Mouse (Mus musculus) lung, postnatal 14 days (tissue): ENCODE measurements around the gene Fam169b.
A peak's percentile ranks its signal among the peaks of the same experiment; 100 is the strongest.

Experiments used
- DNase-seq: peaks from one replicate; pipeline ENCODE4 v3.0.0; 2021

The Fam169b gene

GRCm38 (mm10) chr7:68273515-68273914 is at the start of gene Fam169b:
Gene Fam169b (plus strand): TSS chr7:68273839.
- no peak for DNase-seq

- DNase-seq, result no peak
Observed at GRCm38 (mm10) chr7:68224006-68224405, 49.6 kb upstream of the Fam169b start.

- DNase-seq, result no peak
Observed at GRCm38 (mm10) chr7:68225427-68226054, 48.1 kb upstream of the Fam169b start.

- no peak for DNase-seq
Observed at GRCm38 (mm10) chr7:68227021-68227420, 46.6 kb upstream of the Fam169b start.

GRCm38 (mm10) chr7:68227621-68228020 is 46.0 kb upstream of the Fam169b start:
- no peak for DNase-seq

- no peak for DNase-seq
Observed at GRCm38 (mm10) chr7:68228491-68228890, 45.1 kb upstream of the Fam169b start.

GRCm38 (mm10) chr7:68230831-68231230 is 42.8 kb upstream of the Fam169b start:
- DNase-seq, result no peak

GRCm38 (mm10) chr7:68232521-68232920 is 41.1 kb upstream of the Fam169b start:
- DNase-seq, result no peak

GRCm38 (mm10) chr7:68233619-68234223 is 39.9 kb upstream of the Fam169b start:
- peak; percentile 65 for DNase-seq

- DNase-seq, result no peak
Observed at GRCm38 (mm10) chr7:68236817-68237216, 36.8 kb upstream of the Fam169b start.

GRCm38 (mm10) chr7:68239220-68239827 is 34.3 kb upstream of the Fam169b start:
- DNase-seq, result no peak

- DNase-seq, result no peak
Observed at GRCm38 (mm10) chr7:68241205-68241604, 32.4 kb upstream of the Fam169b start.

- no peak for DNase-seq
Observed at GRCm38 (mm10) chr7:68245681-68246080, 28.0 kb upstream of the Fam169b start.

- no peak for DNase-seq
Observed at GRCm38 (mm10) chr7:68246249-68246648, 27.4 kb upstream of the Fam169b start.

GRCm38 (mm10) chr7:68250411-68250810 is 23.2 kb upstream of the Fam169b start:
- DNase-seq, result no peak

GRCm38 (mm10) chr7:68250902-68251301 is 22.7 kb upstream of the Fam169b start:
- DNase-seq, result no peak

- DNase-seq, result no peak
Observed at GRCm38 (mm10) chr7:68257767-68258166, 15.9 kb upstream of the Fam169b start.

- DNase-seq, result no peak
Observed at GRCm38 (mm10) chr7:68258326-68259150, 15.1 kb upstream of the Fam169b start.

GRCm38 (mm10) chr7:68259523-68260081 is 14.0 kb upstream of the Fam169b start:
- DNase-seq, result no peak

GRCm38 (mm10) chr7:68262612-68263200 is 10.9 kb upstream of the Fam169b start:
- no peak for DNase-seq

GRCm38 (mm10) chr7:68263346-68264027 is 10.2 kb upstream of the Fam169b start:
- DNase-seq, result no peak

GRCm38 (mm10) chr7:68264028-68264453 is 9.6 kb upstream of the Fam169b start, which contains the start of gene Pgpep1l:
Gene Pgpep1l (minus strand): TSS chr7:68264233.
- DNase-seq, result peak; percentile 44
